Mouse (Mus musculus): ENCODE results near the gene Acd. TPM values are rescaled to one million over a fixed set of nuclear protein-coding genes. Genes with fewer than 3 reads are reported as not detected.

Gene Acd
- polyA plus RNA-seq, 1 experiment from 2014 or later: 71.5 TPM

DNA sequence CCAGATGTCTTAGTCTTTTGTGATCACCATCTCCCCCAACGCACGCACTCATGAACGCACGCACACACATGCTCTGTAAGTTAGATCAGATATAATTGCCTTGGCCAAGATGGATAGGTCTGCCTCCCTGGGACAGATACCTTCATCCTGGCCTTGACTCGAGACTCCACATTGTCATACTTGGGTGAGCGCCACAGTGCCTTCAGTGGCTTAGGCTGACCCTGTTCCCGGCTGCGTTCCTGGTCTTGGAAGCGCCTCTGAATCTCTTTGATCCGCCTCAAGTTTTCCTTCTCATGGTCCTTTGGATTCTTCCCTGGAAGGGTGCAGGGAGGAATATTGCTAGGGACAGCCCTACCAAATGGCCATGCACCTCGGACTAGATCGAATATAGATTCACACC, 5.5 kb upstream of the Acd start:
- DNase-seq (ENCODE audit: low spot score): no peak
- Histone ChIP-seq H3K36me3 (ENCODE audit: control insufficient read depth, insufficient read depth, low read length) (peaks cover 2% of the 10 kb centered on the region; the same call in 1 of the 2 replicates), H3K4me2 (ENCODE audit: low read depth, severe bottlenecking) (peak overlapping the region; percentile 59), H3K9ac (ENCODE audit: low read length) (peak overlapping the region; percentile 73; the same call in 1 of the 2 replicates), H3K27me3 (ENCODE audit: control insufficient read depth, insufficient read depth, low read length) (no peaks in the 10 kb centered on the region), H3K9me3 (ENCODE audit: control insufficient read depth, low read length) (no peaks in the 10 kb centered on the region), H3K4me3 (ENCODE audit: low read depth, low read length) (no peak overlapping the region), H3K27ac (replicated peaks; ENCODE audit: low read depth, low read length) (no peak overlapping the region), H3K4me1 (ENCODE audit: control insufficient read depth, insufficient read depth, low read length) (peaks cover 8% of the 10 kb centered on the region)
- 85% methylated on average over 12 of the region's 12 CpGs for WGBS
- ATAC-seq (ENCODE audit: insufficient number of reproducible peaks, low FRiP score, low TSS enrichment, low read depth): no peak

DNA sequence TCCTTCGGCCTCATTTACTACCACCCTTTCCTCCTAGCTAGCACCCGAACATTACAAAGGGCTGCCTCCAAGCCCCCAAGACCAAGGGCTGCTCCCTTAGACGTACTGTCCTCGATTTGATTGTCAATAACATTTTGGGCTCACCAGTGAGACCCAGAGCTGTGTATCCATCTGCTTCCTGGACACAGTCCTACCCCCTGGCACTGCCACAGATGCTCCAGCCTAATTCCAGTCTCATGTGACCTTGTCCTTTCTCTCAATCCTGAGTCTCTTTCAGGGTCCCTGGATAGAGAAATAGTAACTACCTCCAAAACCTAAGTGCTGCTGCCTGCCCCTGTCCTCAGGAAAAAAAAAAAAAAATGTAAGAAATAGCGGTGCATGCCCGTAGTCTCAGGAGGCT, 4.1 kb upstream of the Acd start:
- H3K4me1 ChIP-seq (ENCODE audit: control insufficient read depth, insufficient read depth, low read length): peaks cover 12% of the 10 kb centered on the region
- 91% methylated on average over 6 of the region's 6 CpGs for WGBS
- no peak overlapping the region for H3K27ac ChIP-seq (replicated peaks; ENCODE audit: low read depth, low read length)

DNA sequence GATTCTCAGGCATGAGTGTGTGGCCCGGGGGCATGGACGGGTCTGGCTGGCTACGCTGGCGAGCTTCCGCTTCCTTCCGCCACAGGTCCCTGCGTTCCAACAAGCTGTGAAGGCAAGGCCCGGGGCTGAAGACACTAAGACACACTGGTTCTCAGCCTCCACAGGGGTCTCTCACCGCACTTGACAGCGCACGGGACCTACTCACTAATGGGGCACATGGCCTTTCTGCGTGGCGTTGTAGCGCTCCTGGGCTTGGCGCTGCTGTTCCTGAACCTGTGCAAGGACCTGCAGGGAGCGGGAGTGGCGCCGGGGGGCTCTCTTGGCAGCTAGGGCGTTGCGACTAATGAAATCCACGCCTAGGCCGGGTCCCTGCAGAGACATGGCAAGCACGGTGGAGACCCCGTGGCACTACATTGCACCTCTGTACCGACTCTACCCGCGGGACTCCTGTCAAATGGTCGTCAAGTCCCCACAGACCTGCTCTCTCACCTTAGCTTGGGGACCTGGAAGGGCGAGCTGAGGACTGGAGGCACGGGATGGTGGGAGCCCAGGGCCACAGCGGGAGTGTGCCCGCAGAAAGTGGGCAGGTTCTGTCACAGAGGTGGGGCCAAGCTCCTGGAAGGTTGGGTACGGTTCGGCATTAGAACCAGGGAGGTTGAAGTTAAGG, 3.4 kb upstream of the Acd start:
- no peak for ATAC-seq (ENCODE audit: insufficient number of reproducible peaks, low FRiP score, low TSS enrichment, low read depth)
- Histone ChIP-seq H3K36me3 (ENCODE audit: control insufficient read depth, insufficient read depth, low read length) (peaks cover 2% of the 10 kb centered on the region; the same call in 1 of the 2 replicates), H3K4me1 (ENCODE audit: control insufficient read depth, insufficient read depth, low read length) (peaks cover 15% of the 10 kb centered on the region), H3K27me3 (ENCODE audit: control insufficient read depth, insufficient read depth, low read length) (no peaks in the 10 kb centered on the region), H3K9ac (ENCODE audit: low read length) (no peak overlapping the region), H3K9me3 (ENCODE audit: control insufficient read depth, low read length) (no peaks in the 10 kb centered on the region), H3K4me2 (ENCODE audit: low read depth, severe bottlenecking) (no peak overlapping the region), H3K4me3 (ENCODE audit: low read depth, low read length) (no peak overlapping the region), H3K27ac (replicated peaks; ENCODE audit: low read depth, low read length) (no peak overlapping the region)
- WGBS: 92% methylated on average over 34 of the region's 34 CpGs
- DNase-seq (ENCODE audit: low spot score): no peak

More for the DNA sequence above, 4.1 kb upstream of the Acd start:
- Histone ChIP-seq H3K9me3 (ENCODE audit: control insufficient read depth, low read length) (no peaks in the 10 kb centered on the region), H3K36me3 (ENCODE audit: control insufficient read depth, insufficient read depth, low read length) (peaks cover 2% of the 10 kb centered on the region; the same call in 1 of the 2 replicates), H3K9ac (ENCODE audit: low read length) (no peak overlapping the region; the same call in 1 of the 2 replicates), H3K4me3 (ENCODE audit: low read depth, low read length) (no peak overlapping the region), H3K4me2 (ENCODE audit: low read depth, severe bottlenecking) (no peak overlapping the region), H3K27me3 (ENCODE audit: control insufficient read depth, insufficient read depth, low read length) (no peaks in the 10 kb centered on the region)
- ATAC-seq (ENCODE audit: insufficient number of reproducible peaks, low FRiP score, low TSS enrichment, low read depth): no peak
- DNase-seq (ENCODE audit: low spot score): no peak

DNA sequence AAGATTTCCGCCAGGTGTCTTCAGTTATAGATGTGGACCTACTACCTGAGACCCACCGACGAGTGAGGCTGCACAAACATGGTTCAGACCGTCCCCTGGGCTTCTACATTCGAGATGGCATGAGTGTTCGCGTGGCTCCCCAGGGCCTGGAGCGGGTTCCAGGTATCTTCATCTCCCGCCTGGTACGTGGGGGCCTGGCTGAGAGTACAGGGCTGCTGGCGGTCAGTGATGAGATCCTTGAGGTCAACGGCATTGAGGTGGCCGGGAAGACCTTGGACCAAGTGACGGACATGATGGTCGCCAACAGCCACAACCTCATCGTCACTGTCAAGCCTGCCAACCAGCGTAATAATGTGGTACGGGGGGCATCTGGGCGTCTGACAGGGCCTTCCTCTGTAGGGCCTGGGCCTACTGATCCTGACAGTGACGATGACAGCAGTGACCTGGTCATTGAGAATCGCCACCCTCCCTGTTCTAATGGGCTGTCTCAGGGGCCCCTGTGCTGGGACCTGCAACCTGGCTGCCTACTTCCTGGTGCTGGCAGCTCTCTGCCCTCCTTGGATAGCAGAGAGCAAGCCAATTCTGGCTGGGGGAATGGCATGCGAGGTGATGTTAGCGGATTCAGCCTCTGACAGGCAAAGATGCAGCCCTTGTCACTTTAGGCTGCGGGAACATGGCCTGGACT, 2.0 kb upstream of the Acd start:
- H3K9ac ChIP-seq (ENCODE audit: low read length): no peak overlapping the region
- ATAC-seq (ENCODE audit: insufficient number of reproducible peaks, low FRiP score, low TSS enrichment, low read depth) (no peak), DNase-seq (ENCODE audit: low spot score) (no peak)
- 93% methylated on average over 24 of the region's 24 CpGs for WGBS
- H3K9me3 ChIP-seq (ENCODE audit: control insufficient read depth, low read length): no peaks in the 10 kb centered on the region
- H3K4me2 ChIP-seq (ENCODE audit: low read depth, severe bottlenecking): no peak overlapping the region
- no peaks in the 10 kb centered on the region for H3K27me3 ChIP-seq (ENCODE audit: control insufficient read depth, insufficient read depth, low read length)
- peaks cover 15% of the 10 kb centered on the region for H3K4me1 ChIP-seq (ENCODE audit: control insufficient read depth, insufficient read depth, low read length)
- peaks cover 9% of the 10 kb centered on the region for H3K36me3 ChIP-seq (ENCODE audit: control insufficient read depth, insufficient read depth, low read length)
- 0 out of 2 replicates have a peak overlapping the region, but pooled peaks have one; percentile 6 for H3K4me3 ChIP-seq (ENCODE audit: low read depth, low read length)
- no peak overlapping the region for H3K27ac ChIP-seq (replicated peaks; ENCODE audit: low read depth, low read length)

DNA sequence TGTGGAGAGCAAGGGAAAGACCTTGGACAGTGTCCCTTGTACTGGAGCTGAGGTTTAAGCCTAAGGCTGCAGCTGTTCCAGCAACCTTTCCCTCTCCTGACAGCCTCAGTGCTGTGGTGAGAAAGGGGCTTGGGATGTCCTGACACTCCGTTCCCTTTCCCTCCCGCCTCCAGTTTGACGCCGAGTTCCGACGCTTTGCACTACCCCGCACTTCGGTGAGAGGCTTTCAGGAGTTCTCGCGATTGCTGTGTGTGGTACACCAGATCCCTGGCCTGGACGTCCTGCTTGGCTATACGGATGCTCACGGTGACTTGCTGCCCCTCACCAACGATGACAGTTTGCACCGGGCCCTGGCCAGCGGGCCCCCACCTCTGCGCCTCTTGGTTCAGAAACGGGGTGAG, 1.1 kb upstream of the Acd start:
- Histone ChIP-seq H3K4me2 (ENCODE audit: low read depth, severe bottlenecking) (peak overlapping the region; percentile 70), H3K4me1 (ENCODE audit: control insufficient read depth, insufficient read depth, low read length) (peaks cover 15% of the 10 kb centered on the region), H3K4me3 (ENCODE audit: low read depth, low read length) (peak overlapping the region; percentile 46), H3K9ac (ENCODE audit: low read length) (peak overlapping the region; percentile 39), H3K27ac (replicated peaks; ENCODE audit: low read depth, low read length) (no peak overlapping the region; the same call in 1 of the 2 replicates), H3K9me3 (ENCODE audit: control insufficient read depth, low read length) (no peaks in the 10 kb centered on the region), H3K27me3 (ENCODE audit: control insufficient read depth, insufficient read depth, low read length) (no peaks in the 10 kb centered on the region), H3K36me3 (ENCODE audit: control insufficient read depth, insufficient read depth, low read length) (peaks cover 10% of the 10 kb centered on the region)
- no peak for ATAC-seq (ENCODE audit: insufficient number of reproducible peaks, low FRiP score, low TSS enrichment, low read depth)
- WGBS: 44% methylated on average over 18 of the region's 18 CpGs
- no peak for DNase-seq (ENCODE audit: low spot score)

DNA sequence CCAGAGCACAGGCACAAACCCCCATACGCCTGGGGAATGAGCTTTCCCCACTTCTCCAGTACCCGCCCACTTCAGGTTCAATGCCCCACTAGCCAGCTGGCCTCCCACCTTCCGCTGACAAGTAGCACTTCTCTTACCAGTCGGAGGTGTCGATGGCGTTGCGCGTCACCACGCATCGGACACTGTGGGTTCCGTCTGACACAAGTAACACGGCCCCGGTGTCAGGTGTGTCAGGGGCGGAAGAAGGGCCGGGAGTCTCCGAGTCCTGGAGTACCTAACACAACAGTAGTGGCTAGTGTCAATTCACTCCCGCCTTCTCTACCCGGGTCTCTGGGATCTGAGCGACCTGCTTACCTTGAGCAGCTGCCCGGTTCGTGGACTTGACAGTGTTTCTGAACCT, 336 bp downstream of the Acd start:
- H3K4me1 ChIP-seq (ENCODE audit: control insufficient read depth, insufficient read depth, low read length): peaks cover 10% of the 10 kb centered on the region; the same call in 1 of the 2 replicates
- peaks cover 10% of the 10 kb centered on the region for H3K36me3 ChIP-seq (ENCODE audit: control insufficient read depth, insufficient read depth, low read length)
- peak overlapping the region; percentile 74 for H3K4me2 ChIP-seq (ENCODE audit: low read depth, severe bottlenecking)
- ATAC-seq (ENCODE audit: insufficient number of reproducible peaks, low FRiP score, low TSS enrichment, low read depth) (peak; percentile 26), DNase-seq (ENCODE audit: low spot score) (no peak)
- 0 out of 2 replicates have a peak, but pooled peaks cover under 1% of the 10 kb centered on the region for H3K27me3 ChIP-seq (ENCODE audit: control insufficient read depth, insufficient read depth, low read length)
- H3K4me3 ChIP-seq (ENCODE audit: low read depth, low read length): peak overlapping the region; percentile 46
- WGBS: 0% methylated on average over 21 of the region's 21 CpGs
- H3K27ac ChIP-seq (replicated peaks; ENCODE audit: low read depth, low read length): peak overlapping the region; percentile 60; the same call in 1 of the 2 replicates
- peak overlapping the region; percentile 8 for H3K9ac ChIP-seq (ENCODE audit: low read length)
- no peaks in the 10 kb centered on the region for H3K9me3 ChIP-seq (ENCODE audit: control insufficient read depth, low read length)

DNA sequence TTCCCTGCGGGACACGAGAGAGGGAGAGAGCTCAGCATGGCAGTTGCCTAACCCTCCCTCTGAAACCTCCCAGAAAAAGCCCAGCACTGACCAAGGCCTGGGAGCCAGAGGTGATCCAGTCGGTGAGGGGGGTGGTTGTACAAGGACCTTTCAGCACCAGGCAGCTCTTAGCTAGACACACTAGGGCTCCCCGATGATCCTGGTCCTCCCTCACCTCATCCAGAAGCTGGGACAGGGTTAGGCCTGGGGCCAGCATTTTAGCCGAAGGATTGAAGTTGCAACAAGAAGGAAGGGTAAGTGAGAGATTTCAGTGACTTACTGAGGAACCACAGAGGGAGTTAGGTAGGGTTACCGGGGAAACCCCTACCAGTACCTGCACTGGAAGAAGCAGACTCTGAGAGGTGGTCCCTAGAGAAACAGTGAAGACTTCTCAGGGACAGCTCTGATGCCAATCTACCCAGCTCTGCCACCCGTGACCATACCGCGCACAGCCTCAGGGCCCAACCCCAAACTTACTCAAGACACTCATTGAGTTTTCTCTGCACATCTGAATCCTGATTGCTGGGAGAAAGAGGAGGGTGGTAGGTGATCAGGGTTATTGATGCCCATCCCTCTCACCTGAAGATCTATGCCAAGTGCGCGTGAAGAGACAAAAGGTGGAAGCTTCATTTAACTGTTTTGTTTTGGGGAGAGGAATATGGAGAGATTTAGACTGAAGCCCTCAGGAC, 1.2 kb downstream of the Acd start:
- H3K9me3 ChIP-seq (ENCODE audit: control insufficient read depth, low read length): no peaks in the 10 kb centered on the region
- peak overlapping the region; percentile 46 for H3K4me3 ChIP-seq (ENCODE audit: low read depth, low read length)
- peak overlapping the region; percentile 74 for H3K4me2 ChIP-seq (ENCODE audit: low read depth, severe bottlenecking)
- whole genome bisulfite sequencing: 93% methylated on average over 11 of the region's 11 CpGs
- H3K4me1 ChIP-seq (ENCODE audit: control insufficient read depth, insufficient read depth, low read length): peaks cover 10% of the 10 kb centered on the region; the same call in 1 of the 2 replicates
- H3K27me3 ChIP-seq (ENCODE audit: control insufficient read depth, insufficient read depth, low read length): 0 out of 2 replicates have a peak, but pooled peaks cover 3% of the 10 kb centered on the region
- no peak overlapping the region for H3K9ac ChIP-seq (ENCODE audit: low read length)
- H3K27ac ChIP-seq (replicated peaks; ENCODE audit: low read depth, low read length): no peak overlapping the region
- no peak for ATAC-seq (ENCODE audit: insufficient number of reproducible peaks, low FRiP score, low TSS enrichment, low read depth)
- DNase-seq (ENCODE audit: low spot score): no peak
- peaks cover 8% of the 10 kb centered on the region; the same call in 1 of the 2 replicates for H3K36me3 ChIP-seq (ENCODE audit: control insufficient read depth, insufficient read depth, low read length)

DNA sequence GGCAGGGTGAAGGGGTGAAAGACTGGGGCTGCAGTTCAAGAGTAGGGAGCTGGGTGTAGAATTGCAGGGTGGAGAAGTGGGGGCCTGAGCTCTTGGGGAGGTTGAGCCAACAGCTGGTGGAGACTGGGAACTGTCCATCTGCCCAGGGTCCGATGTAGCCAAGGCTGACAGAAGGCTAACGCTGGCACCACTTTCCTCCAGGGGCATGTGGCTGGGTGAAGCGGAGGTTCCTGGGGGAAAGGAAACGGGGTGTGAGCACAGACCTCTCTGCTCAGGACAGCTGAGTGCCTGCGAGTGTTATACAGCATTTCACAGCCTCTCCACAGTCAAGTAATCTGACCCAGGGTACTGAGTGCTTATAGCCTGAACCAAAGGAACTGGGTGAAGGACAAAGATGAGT, 2.2 kb downstream of the Acd start:
- Histone ChIP-seq H3K4me3 (ENCODE audit: low read depth, low read length) (no peak overlapping the region), H3K4me1 (ENCODE audit: control insufficient read depth, insufficient read depth, low read length) (peaks cover 10% of the 10 kb centered on the region; the same call in 1 of the 2 replicates), H3K9me3 (ENCODE audit: control insufficient read depth, low read length) (no peaks in the 10 kb centered on the region), H3K27ac (replicated peaks; ENCODE audit: low read depth, low read length) (no peak overlapping the region), H3K9ac (ENCODE audit: low read length) (no peak overlapping the region), H3K36me3 (ENCODE audit: control insufficient read depth, insufficient read depth, low read length) (peaks cover 8% of the 10 kb centered on the region; the same call in 1 of the 2 replicates), H3K4me2 (ENCODE audit: low read depth, severe bottlenecking) (no peak overlapping the region), H3K27me3 (ENCODE audit: control insufficient read depth, insufficient read depth, low read length) (0 out of 2 replicates have a peak, but pooled peaks cover 3% of the 10 kb centered on the region)
- DNase-seq (ENCODE audit: low spot score): no peak
- ATAC-seq (ENCODE audit: insufficient number of reproducible peaks, low FRiP score, low TSS enrichment, low read depth): no peak
- 87% methylated on average over 5 of the region's 5 CpGs for WGBS
